Mouse (Mus musculus): ENCODE data around the gene Hlcs.

DNA sequence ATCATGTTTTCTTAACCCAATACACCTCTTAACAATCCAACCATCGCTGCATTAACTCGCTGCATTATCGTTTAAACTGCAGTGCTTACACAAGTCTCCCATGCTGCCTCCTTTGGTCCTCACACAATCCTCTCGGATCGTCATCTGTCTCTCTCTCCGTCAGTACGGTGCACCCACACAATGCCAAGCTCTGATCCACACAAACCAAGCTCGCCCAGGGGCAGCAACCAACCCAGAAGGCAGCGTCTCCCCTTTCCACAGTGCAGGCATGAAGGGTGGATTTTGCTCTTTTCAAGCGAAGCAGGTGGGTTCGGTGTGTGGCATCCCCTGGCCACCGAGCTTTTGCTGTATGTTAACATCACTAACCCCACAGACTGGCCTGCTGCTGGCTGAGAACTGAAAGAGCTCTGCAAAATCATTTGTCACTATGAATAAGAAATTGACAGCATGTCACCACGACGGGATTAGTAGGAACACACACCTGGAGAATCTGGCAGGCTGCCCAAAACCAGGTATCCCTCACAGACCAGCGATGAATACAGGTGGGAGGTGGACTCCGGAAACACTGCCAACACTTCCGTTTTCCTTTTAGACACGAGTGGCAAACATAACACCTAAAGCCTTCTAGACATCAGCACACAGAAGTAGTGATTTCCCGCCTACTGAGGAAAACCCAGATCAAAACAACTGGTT, 52.3 kb downstream of the Hlcs start:
- TF ChIP-seq POLR2A (IDR thresholded peaks at IDR 0.05; ENCODE audit: borderline replicate concordance, extremely low read depth, insufficient read depth, insufficient read length, poor library complexity, severe bottlenecking) (no peak), CTCF (IDR thresholded peaks at IDR 0.05; ENCODE audit: borderline replicate concordance, extremely low read depth, insufficient read depth, insufficient read length) (no peak)
